ENCODE assay signal across 8 mouse cellular contexts in genomic region chr17:46621324-46621723, GRCm38 (mm10). TPM values are rescaled to one million over a fixed set of nuclear protein-coding genes. Genes with fewer than 3 reads are reported as not detected.
DNase-seq lines count a peak whose midpoint lies in the region; ATAC-seq and TF ChIP-seq lines count a peak whose summit lies in the region.

No protein-coding gene starts in this region.

- H3K36me3 ChIP-seq in heart, embryonic 15.5 days: no peaks in the 10 kb centered on the region

- no peak for TF ChIP-seq POLR2A in cerebellum, adult 2 months (IDR thresholded peaks at IDR 0.05; ENCODE audit: borderline replicate concordance, insufficient read depth, low read length)

- no peak for TF ChIP-seq CTCF in cerebellum, adult 2 months (IDR thresholded peaks at IDR 0.05; ENCODE audit: borderline replicate concordance, insufficient read depth, low read depth, low read length)
- no peak for TF ChIP-seq CTCF in layer of hippocampus, adult 2 months (conservative IDR thresholded peaks at IDR 0.05)

- peaks cover 13% of the 10 kb centered on the region for H3K4me1 ChIP-seq in cerebellum, adult 2 months (ENCODE audit: control insufficient read depth, insufficient read depth, low read length)
- peaks cover 88% of the 10 kb centered on the region for H3K4me1 ChIP-seq in heart, embryonic 15.5 days (replicated peaks)

- peak overlapping the region; percentile 11 for H3K9ac ChIP-seq in heart, embryonic 15.5 days

- peak overlapping the region; percentile 9; the same call in 1 of the 2 replicates for H3K27ac ChIP-seq in cerebellum, adult 2 months (ENCODE audit: insufficient read depth, low read length)
- H3K27ac ChIP-seq in heart, embryonic 15.5 days: peak overlapping the region; percentile 71
- peak overlapping the region; percentile 55; the same call in 1 of the 2 replicates for H3K27ac ChIP-seq in layer of hippocampus, adult 2 months

- no peaks in the 10 kb centered on the region for H3K27me3 ChIP-seq in cerebellum, adult 2 months (ENCODE audit: control insufficient read depth, insufficient read depth, low read length)
- no peaks in the 10 kb centered on the region for H3K27me3 ChIP-seq in heart, embryonic 15.5 days

- H3K9me3 ChIP-seq in heart, embryonic 15.5 days (replicated peaks): no peaks in the 10 kb centered on the region

- peak; percentile 54 for DNase-seq in layer of hippocampus, adult 11-12 months (ENCODE audit: low spot score)
- no peak for DNase-seq in layer of hippocampus, adult 9-10 months (ENCODE audit: low spot score)
- peak; percentile 62 to 63 for DNase-seq in cerebellum, adult 2 months
- peak; percentile 55 to 61 for DNase-seq in layer of hippocampus, adult 2 months (ENCODE audit: low spot score in 2 of 2)
- DNase-seq in lung, postnatal 25 days (ENCODE audit: low spot score): peak; percentile 36
- no peak for DNase-seq in thymus, postnatal 14 days
- DNase-seq in urinary bladder, adult 18-20 months (ENCODE audit: low spot score in 2 of 2): no peak

- peak overlapping the region; percentile 17 for H3K4me3 ChIP-seq in cerebellum, adult 2 months (replicated peaks; ENCODE audit: insufficient read depth, low read depth, low read length)
- H3K4me3 ChIP-seq in heart, embryonic 15.5 days: peak overlapping the region; percentile 12
- H3K4me3 ChIP-seq in layer of hippocampus, adult 2 months: no peak overlapping the region; the same call in 1 of the 2 replicates

- 9% methylated on average over 15 of the region's 15 CpGs for WGBS in cerebellum, adult 2 months
- WGBS in heart, embryonic 15.5 days: 22% methylated on average over 15 of the region's 15 CpGs

- ATAC-seq in heart, embryonic 15.5 days (replicated peaks; ENCODE audit: insufficient number of reproducible peaks, insufficient read depth, low FRiP score, low read depth): no peak

- peak overlapping the region; percentile 49 for H3K4me2 ChIP-seq in heart, embryonic 15.5 days

RNA-seq across cellular contexts. Expression of gene Ptk7, which starts 8.0 kb away (rescaled TPM):
- polyA plus RNA-seq in cerebellum, adult 2 months (2012; rRNA removed): 5.5 and 5.9 TPM in 2 replicates
- 34.1 and 49.5 TPM in 2 replicates for polyA plus RNA-seq in heart, embryonic 15.5 days (2015; fragmentation: Nextera tagmentation; extraction: Ambion mirVana)
- total RNA-seq in layer of hippocampus, adult 2 months (2021): 1 to 10 TPM; 8.5 to 8.8 TPM

RNA-seq across cellular contexts. Expression of gene Klc4, which starts 24.5 kb away (rescaled TPM):
- 28.1 and 29.8 TPM in 2 replicates for polyA plus RNA-seq in cerebellum, adult 2 months (2012; rRNA removed)
- 20.2 and 24.2 TPM in 2 replicates for polyA plus RNA-seq in heart, embryonic 15.5 days (2015; fragmentation: Nextera tagmentation; extraction: Ambion mirVana)
- 10 to 100 TPM; 19.0 to 20.1 TPM for total RNA-seq in layer of hippocampus, adult 2 months (2021)

RNA-seq across cellular contexts. Expression of gene Mrpl2, which starts 24.7 kb away (rescaled TPM):
- polyA plus RNA-seq in cerebellum, adult 2 months (2012; rRNA removed): 67.5 and 68.2 TPM in 2 replicates
- polyA plus RNA-seq in heart, embryonic 15.5 days (2015; fragmentation: Nextera tagmentation; extraction: Ambion mirVana): 94.3 and 102 TPM in 2 replicates
- 10 to 100 TPM; 52.2 to 53.5 TPM for total RNA-seq in layer of hippocampus, adult 2 months (2021)

RNA-seq across cellular contexts. Expression of gene Cul7, which starts 28.8 kb away (rescaled TPM):
- polyA plus RNA-seq in cerebellum, adult 2 months (2012; rRNA removed): 43.3 and 44.5 TPM in 2 replicates
- polyA plus RNA-seq in heart, embryonic 15.5 days (2015; fragmentation: Nextera tagmentation; extraction: Ambion mirVana): 32.8 and 44.9 TPM in 2 replicates
- total RNA-seq in layer of hippocampus, adult 2 months (2021): 10 to 100 TPM; 19.1 to 20.4 TPM

RNA-seq across cellular contexts. Expression of gene Rrp36, which starts 52.8 kb away (rescaled TPM):
- polyA plus RNA-seq in cerebellum, adult 2 months (2012; rRNA removed): 32.3 and 33.0 TPM in 2 replicates
- polyA plus RNA-seq in heart, embryonic 15.5 days (2015; fragmentation: Nextera tagmentation; extraction: Ambion mirVana): 33.2 and 39.7 TPM in 2 replicates
- total RNA-seq in layer of hippocampus, adult 2 months (2021): 10 to 100 TPM; 15.8 to 16.8 TPM

Comparison
In these comparisons a context has a peak if more than half of its experiments do, and no peak if none do; other contexts are left out.
1. DNase-seq: peak in layer of hippocampus, adult 11-12 months (single experiment), cerebellum, adult 2 months (2 of 2), layer of hippocampus, adult 2 months (2 of 2) and lung, postnatal 25 days (single experiment); none in layer of hippocampus, adult 9-10 months (single experiment), thymus, postnatal 14 days (single experiment) and urinary bladder, adult 18-20 months (0 of 2).
2. H3K27ac ChIP-seq: peak in every context shown above with its lines; median percentile 71 in heart, embryonic 15.5 days; 55 in layer of hippocampus, adult 2 months; 9 in cerebellum, adult 2 months.